Mouse (Mus musculus): ENCODE measurements at regions not wholly inside any gene's neighbourhood (a gene's known extent, or its start where the extent isn't known, plus 50 kb on each side); places are given as distances from the start of the nearest gene placed in this dataset.

GRCm38 (mm10) chr15:50005142-50005541 is 3879.6 kb upstream of the Gm7489 start:
- Histone ChIP-seq H3K27me3 (no peaks in the 10 kb centered on the region), H3K9me3 (no peaks in the 10 kb centered on the region), H3K4me3 (no peak overlapping the region), H3K27ac (replicated peaks) (no peak overlapping the region), H3K4me1 (replicated peaks) (no peaks in the 10 kb centered on the region), H3K36me3 (no peaks in the 10 kb centered on the region), H3K9ac (no peak overlapping the region), H3K4me2 (no peak overlapping the region)
- no peak for ATAC-seq (ENCODE audit: low FRiP score, low read depth)
- WGBS: 93% methylated on average over 1 of the region's 1 CpGs

GRCm38 (mm10) chr15:50046653-50047052 is 3838.1 kb upstream of the Gm7489 start:
- Histone ChIP-seq H3K27me3 (no peaks in the 10 kb centered on the region), H3K4me3 (no peak overlapping the region), H3K4me2 (no peak overlapping the region), H3K27ac (replicated peaks) (no peak overlapping the region), H3K9ac (no peak overlapping the region), H3K4me1 (replicated peaks) (no peaks in the 10 kb centered on the region), H3K9me3 (no peaks in the 10 kb centered on the region), H3K36me3 (no peaks in the 10 kb centered on the region)
- ATAC-seq (ENCODE audit: low FRiP score, low read depth): no peak

- Histone ChIP-seq H3K4me3 (no peak overlapping the region), H3K27me3 (no peaks in the 10 kb centered on the region), H3K4me1 (replicated peaks) (no peaks in the 10 kb centered on the region), H3K9me3 (no peaks in the 10 kb centered on the region), H3K4me2 (no peak overlapping the region), H3K27ac (replicated peaks) (no peak overlapping the region), H3K36me3 (no peaks in the 10 kb centered on the region), H3K9ac (no peak overlapping the region)
- 83% methylated on average over 2 of the region's 2 CpGs for WGBS
- no peak for ATAC-seq (ENCODE audit: low FRiP score, low read depth)
These were observed 3831.2 kb upstream of the Gm7489 start for GRCm38 (mm10) chr15:50053468-50053867.

GRCm38 (mm10) chr15:50053892-50054291 is 3830.8 kb upstream of the Gm7489 start:
- no peak for ATAC-seq (ENCODE audit: low FRiP score, low read depth)
- WGBS: 69% methylated on average over 6 of the region's 6 CpGs
- no peak overlapping the region for H3K4me2 ChIP-seq
- H3K9ac ChIP-seq: no peak overlapping the region
- no peaks in the 10 kb centered on the region for H3K36me3 ChIP-seq
- no peaks in the 10 kb centered on the region for H3K4me1 ChIP-seq (replicated peaks)
- no peaks in the 10 kb centered on the region for H3K9me3 ChIP-seq
- no peaks in the 10 kb centered on the region for H3K27me3 ChIP-seq
- no peak overlapping the region for H3K4me3 ChIP-seq
- no peak overlapping the region for H3K27ac ChIP-seq (replicated peaks)

GRCm38 (mm10) chr15:50078246-50078645 is 3806.5 kb upstream of the Gm7489 start:
- 86% methylated on average over 1 of the region's 1 CpGs for WGBS
- Histone ChIP-seq H3K9ac (no peak overlapping the region), H3K4me1 (replicated peaks) (no peaks in the 10 kb centered on the region), H3K4me2 (no peak overlapping the region), H3K36me3 (no peaks in the 10 kb centered on the region), H3K27ac (replicated peaks) (no peak overlapping the region), H3K9me3 (no peaks in the 10 kb centered on the region), H3K27me3 (no peaks in the 10 kb centered on the region), H3K4me3 (no peak overlapping the region)
- no peak for ATAC-seq (ENCODE audit: low FRiP score, low read depth)

- 91% methylated on average over 2 of the region's 2 CpGs for WGBS
- ATAC-seq (ENCODE audit: low FRiP score, low read depth): no peak
- no peak overlapping the region for H3K27ac ChIP-seq (replicated peaks)
These were observed 3802.3 kb upstream of the Gm7489 start for GRCm38 (mm10) chr15:50082428-50082827.

GRCm38 (mm10) chr15:50102596-50103277 is 3782.0 kb upstream of the Gm7489 start:
- H3K27me3 ChIP-seq: no peaks in the 10 kb centered on the region
- ATAC-seq (ENCODE audit: low FRiP score, low read depth): peak; percentile 42; the same call in 1 of the 2 replicates
- H3K4me3 ChIP-seq: no peak overlapping the region
- H3K4me1 ChIP-seq (replicated peaks): no peaks in the 10 kb centered on the region
- H3K36me3 ChIP-seq: no peaks in the 10 kb centered on the region
- no peaks in the 10 kb centered on the region for H3K9me3 ChIP-seq
- no peak overlapping the region for H3K27ac ChIP-seq (replicated peaks)
- no peak overlapping the region for H3K4me2 ChIP-seq
- no peak overlapping the region for H3K9ac ChIP-seq
- 64% methylated on average over 5 of the region's 5 CpGs for WGBS

More at GRCm38 (mm10) chr15:50082428-50082827, 3802.3 kb upstream of the Gm7489 start:
- Histone ChIP-seq H3K27me3 (no peaks in the 10 kb centered on the region), H3K9me3 (no peaks in the 10 kb centered on the region), H3K4me2 (no peak overlapping the region), H3K9ac (no peak overlapping the region), H3K4me3 (no peak overlapping the region), H3K4me1 (replicated peaks) (no peaks in the 10 kb centered on the region), H3K36me3 (no peaks in the 10 kb centered on the region)

- no peak overlapping the region for H3K4me2 ChIP-seq
- H3K9me3 ChIP-seq: no peaks in the 10 kb centered on the region
- ATAC-seq (ENCODE audit: low FRiP score, low read depth): no peak
- WGBS: 90% methylated on average over 3 of the region's 3 CpGs
- no peak overlapping the region for H3K27ac ChIP-seq (replicated peaks)
- H3K4me3 ChIP-seq: no peak overlapping the region
- no peak overlapping the region for H3K9ac ChIP-seq
- H3K36me3 ChIP-seq: no peaks in the 10 kb centered on the region
- no peaks in the 10 kb centered on the region for H3K27me3 ChIP-seq
- no peaks in the 10 kb centered on the region for H3K4me1 ChIP-seq (replicated peaks)
These were observed 3775.8 kb upstream of the Gm7489 start for GRCm38 (mm10) chr15:50108913-50109312.

GRCm38 (mm10) chr15:50153863-50154262 is 3730.8 kb upstream of the Gm7489 start:
- Histone ChIP-seq H3K4me1 (replicated peaks) (no peaks in the 10 kb centered on the region), H3K4me2 (no peak overlapping the region), H3K27ac (replicated peaks) (no peak overlapping the region), H3K36me3 (no peaks in the 10 kb centered on the region), H3K4me3 (no peak overlapping the region), H3K9me3 (no peaks in the 10 kb centered on the region), H3K27me3 (no peaks in the 10 kb centered on the region), H3K9ac (no peak overlapping the region)
- no peak for ATAC-seq (ENCODE audit: low FRiP score, low read depth)
- 87% methylated on average over 3 of the region's 3 CpGs for WGBS

GRCm38 (mm10) chr15:50172276-50172772 is 3712.4 kb upstream of the Gm7489 start:
- Histone ChIP-seq H3K4me3 (no peak overlapping the region), H3K27me3 (no peaks in the 10 kb centered on the region), H3K9me3 (no peaks in the 10 kb centered on the region), H3K27ac (replicated peaks) (no peak overlapping the region), H3K36me3 (no peaks in the 10 kb centered on the region), H3K9ac (no peak overlapping the region), H3K4me2 (no peak overlapping the region), H3K4me1 (replicated peaks) (no peaks in the 10 kb centered on the region)
- ATAC-seq (ENCODE audit: low FRiP score, low read depth): no peak
- 93% methylated on average over 2 of the region's 2 CpGs for WGBS

GRCm38 (mm10) chr15:50183185-50183584 is 3701.5 kb upstream of the Gm7489 start:
- Histone ChIP-seq H3K4me1 (replicated peaks) (no peaks in the 10 kb centered on the region), H3K9ac (no peak overlapping the region), H3K4me2 (no peak overlapping the region), H3K36me3 (no peaks in the 10 kb centered on the region), H3K27ac (replicated peaks) (no peak overlapping the region), H3K9me3 (no peaks in the 10 kb centered on the region), H3K4me3 (no peak overlapping the region), H3K27me3 (no peaks in the 10 kb centered on the region)
- WGBS: 94% methylated on average over 1 of the region's 1 CpGs
- ATAC-seq (ENCODE audit: low FRiP score, low read depth): no peak
